Mouse (Mus musculus): ENCODE results near the gene Tnnt3.

DNA sequence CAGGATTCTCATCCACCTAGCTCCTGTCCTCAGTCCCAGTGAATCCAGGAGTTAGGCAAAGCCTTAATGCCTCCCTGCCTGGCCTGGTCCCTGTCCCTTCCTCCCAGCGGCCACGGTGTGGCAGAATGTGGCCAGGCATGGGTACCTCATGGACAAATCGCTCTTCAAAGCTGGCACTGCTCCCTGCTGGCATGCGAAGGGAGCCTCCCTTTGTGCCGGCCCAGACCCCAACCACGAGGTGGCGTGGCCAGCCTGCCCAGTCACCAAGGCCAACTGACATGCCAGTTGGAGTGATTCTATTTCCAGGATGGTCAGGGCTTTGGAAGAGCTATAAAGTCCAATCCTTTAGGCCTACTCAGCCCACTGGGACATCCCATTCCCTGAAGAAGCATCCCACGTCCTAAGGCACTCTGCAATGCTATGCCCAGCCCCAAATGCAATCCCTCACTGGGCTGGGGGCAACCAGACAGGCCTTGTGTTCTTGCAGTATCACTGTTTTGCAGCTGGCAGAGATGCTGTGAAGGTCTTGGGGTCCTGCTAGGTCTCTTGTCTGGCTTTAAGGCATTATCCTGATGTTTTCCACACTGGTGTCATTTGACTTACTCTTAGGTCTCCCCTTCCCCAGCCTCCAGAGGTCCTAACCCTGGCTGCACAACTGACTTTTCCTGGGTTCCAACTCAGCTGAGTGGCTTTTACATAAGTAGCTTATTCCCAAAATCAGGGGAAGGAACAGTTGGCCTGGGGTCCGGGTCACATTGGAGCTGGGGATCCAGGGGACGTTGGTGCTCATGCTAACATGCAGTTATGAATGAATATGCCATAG, 51.5 kb downstream of the Tnnt3 start:
- TF ChIP-seq CTCF (IDR thresholded peaks at IDR 0.05; ENCODE audit: low read depth, low read length): no peak
- TF ChIP-seq EP300 (IDR thresholded peaks at IDR 0.05; ENCODE audit: insufficient read depth, low read depth, low read length): no peak
- no peak for TF ChIP-seq POLR2A (IDR thresholded peaks at IDR 0.05; ENCODE audit: insufficient read depth, low read length)
